Mouse (Mus musculus): ENCODE data around the gene Asxl1. TPM values are rescaled to one million over a fixed set of nuclear protein-coding genes. Genes with fewer than 3 reads are reported as not detected.

Gene Asxl1
- 52.0 TPM for polyA plus RNA-seq (2017; shearing (Covaris generic))

GRCm38 (mm10) chr2:153345454-153346220, at the start of gene Asxl1:
Asxl1 (plus strand) TSS chr2:153345829.

Other genes with a start within 250 kb of the Asxl1 start
- not detected for gene Hck, start 237.4 kb upstream of the Asxl1 start, polyA plus RNA-seq (2017; shearing (Covaris generic))
- gene Tm9sf4, start 184.5 kb upstream of the Asxl1 start, polyA plus RNA-seq (2017; shearing (Covaris generic)): 40.2 TPM
- gene Tspyl3, start 120.4 kb upstream of the Asxl1 start, polyA plus RNA-seq (2017; shearing (Covaris generic)): 10.8 TPM
- 9.2 TPM for gene Plagl2, start 104.4 kb upstream of the Asxl1 start, polyA plus RNA-seq (2017; shearing (Covaris generic))
- gene Pofut1, start 104.3 kb upstream of the Asxl1 start, polyA plus RNA-seq (2017; shearing (Covaris generic)): 13.8 TPM
- 10.8 TPM for gene Kif3b, start 54.4 kb upstream of the Asxl1 start, polyA plus RNA-seq (2017; shearing (Covaris generic))
- not detected for gene 4930404H24Rik, start 147.0 kb downstream of the Asxl1 start, polyA plus RNA-seq (2017; shearing (Covaris generic))
- gene Nol4l, start 184.1 kb downstream of the Asxl1 start, polyA plus RNA-seq (2017; shearing (Covaris generic)): 0.73 TPM

All from naive thymus-derived CD4-positive, alpha-beta T cell, adult 5 months (primary cell).